Mouse (Mus musculus): ENCODE measurements at regions not wholly inside any gene's neighbourhood (a gene's known extent, or its start where the extent isn't known, plus 50 kb on each side); places are given as distances from the start of the nearest gene placed in this dataset.

GRCm38 (mm10) chr2:30693206-30694035 lies 98.6 kb downstream of the Cstad start:
- Histone ChIP-seq H3K4me1 (ENCODE audit: control insufficient read depth, insufficient read depth, low read length) (peaks cover 49% of the 10 kb centered on the region), H3K9me3 (replicated peaks; ENCODE audit: control insufficient read depth, low read length) (no peaks in the 10 kb centered on the region), H3K27ac (ENCODE audit: low read length) (peak overlapping the region; percentile 99), H3K27me3 (ENCODE audit: control insufficient read depth, insufficient read depth, low read length) (no peaks in the 10 kb centered on the region), H3K4me2 (ENCODE audit: low read depth, low read length) (peak overlapping the region; percentile 84), H3K9ac (ENCODE audit: low read length) (peak overlapping the region; percentile 85), H3K4me3 (replicated peaks; ENCODE audit: low read length) (peak overlapping the region; percentile 48), H3K36me3 (ENCODE audit: control insufficient read depth, insufficient read depth, low read length) (no peaks in the 10 kb centered on the region)
- ATAC-seq (ENCODE audit: insufficient read depth, low FRiP score), result peak; percentile 85
- WGBS, result under 1% methylated on average over 41 of the region's 41 CpGs

GRCm38 (mm10) chr2:30692561-30693205 lies 97.8 kb downstream of the Cstad start:
- no peaks in the 10 kb centered on the region for H3K36me3 ChIP-seq (ENCODE audit: control insufficient read depth, insufficient read depth, low read length)
- peak; percentile 85 for ATAC-seq (ENCODE audit: insufficient read depth, low FRiP score)
- H3K4me2 ChIP-seq (ENCODE audit: low read depth, low read length), result peak overlapping the region; percentile 84
- peak overlapping the region; percentile 46 for H3K9ac ChIP-seq (ENCODE audit: low read length)
- H3K27me3 ChIP-seq (ENCODE audit: control insufficient read depth, insufficient read depth, low read length), result no peaks in the 10 kb centered on the region
- 4% methylated on average over 13 of the region's 13 CpGs for WGBS
- no peaks in the 10 kb centered on the region for H3K9me3 ChIP-seq (replicated peaks; ENCODE audit: control insufficient read depth, low read length)
- peak overlapping the region; percentile 6; the same call in 1 of the 2 replicates for H3K4me3 ChIP-seq (replicated peaks; ENCODE audit: low read length)
- peaks cover 49% of the 10 kb centered on the region for H3K4me1 ChIP-seq (ENCODE audit: control insufficient read depth, insufficient read depth, low read length)
- H3K27ac ChIP-seq (ENCODE audit: low read length), result peak overlapping the region; percentile 99

GRCm38 (mm10) chr2:30691857-30692560 lies 97.2 kb downstream of the Cstad start:
- Histone ChIP-seq H3K27me3 (ENCODE audit: control insufficient read depth, insufficient read depth, low read length) (no peaks in the 10 kb centered on the region), H3K36me3 (ENCODE audit: control insufficient read depth, insufficient read depth, low read length) (no peaks in the 10 kb centered on the region), H3K4me2 (ENCODE audit: low read depth, low read length) (peak overlapping the region; percentile 84; the same call in 1 of the 2 replicates), H3K9ac (ENCODE audit: low read length) (peak overlapping the region; percentile 46), H3K4me3 (replicated peaks; ENCODE audit: low read length) (no peak overlapping the region), H3K27ac (ENCODE audit: low read length) (peak overlapping the region; percentile 99), H3K9me3 (replicated peaks; ENCODE audit: control insufficient read depth, low read length) (no peaks in the 10 kb centered on the region), H3K4me1 (ENCODE audit: control insufficient read depth, insufficient read depth, low read length) (peaks cover 56% of the 10 kb centered on the region)
- ATAC-seq (ENCODE audit: insufficient read depth, low FRiP score), result peak; percentile 3; the same call in 1 of the 2 replicates
- WGBS, result 18% methylated on average over 11 of the region's 11 CpGs

- 85% methylated on average over 17 of the region's 17 CpGs for WGBS
- Histone ChIP-seq H3K27ac (ENCODE audit: low read length) (peak overlapping the region; percentile 99), H3K4me1 (ENCODE audit: control insufficient read depth, insufficient read depth, low read length) (peaks cover 61% of the 10 kb centered on the region)
These were observed 96.4 kb downstream of the Cstad start for GRCm38 (mm10) chr2:30690925-30691856.

GRCm38 (mm10) chr2:30690307-30690706 lies 95.5 kb downstream of the Cstad start:
- WGBS, result 69% methylated on average over 11 of the region's 11 CpGs
- Histone ChIP-seq H3K27ac (ENCODE audit: low read length) (peak overlapping the region; percentile 84), H3K4me1 (ENCODE audit: control insufficient read depth, insufficient read depth, low read length) (peaks cover 61% of the 10 kb centered on the region), H3K36me3 (ENCODE audit: control insufficient read depth, insufficient read depth, low read length) (no peaks in the 10 kb centered on the region), H3K4me2 (ENCODE audit: low read depth, low read length) (no peak overlapping the region), H3K27me3 (ENCODE audit: control insufficient read depth, insufficient read depth, low read length) (no peaks in the 10 kb centered on the region), H3K9me3 (replicated peaks; ENCODE audit: control insufficient read depth, low read length) (no peaks in the 10 kb centered on the region), H3K9ac (ENCODE audit: low read length) (peak overlapping the region; percentile 48), H3K4me3 (replicated peaks; ENCODE audit: low read length) (no peak overlapping the region)
- no peak for ATAC-seq (ENCODE audit: insufficient read depth, low FRiP score)

More at GRCm38 (mm10) chr2:30690925-30691856, 96.4 kb downstream of the Cstad start:
- Histone ChIP-seq H3K9me3 (replicated peaks; ENCODE audit: control insufficient read depth, low read length) (no peaks in the 10 kb centered on the region), H3K27me3 (ENCODE audit: control insufficient read depth, insufficient read depth, low read length) (no peaks in the 10 kb centered on the region), H3K4me3 (replicated peaks; ENCODE audit: low read length) (no peak overlapping the region), H3K9ac (ENCODE audit: low read length) (no peak overlapping the region), H3K4me2 (ENCODE audit: low read depth, low read length) (no peak overlapping the region), H3K36me3 (ENCODE audit: control insufficient read depth, insufficient read depth, low read length) (no peaks in the 10 kb centered on the region)
- no peak for ATAC-seq (ENCODE audit: insufficient read depth, low FRiP score)

GRCm38 (mm10) chr2:30688402-30688801 lies 93.6 kb downstream of the Cstad start:
- Histone ChIP-seq H3K27me3 (ENCODE audit: control insufficient read depth, insufficient read depth, low read length) (no peaks in the 10 kb centered on the region), H3K27ac (ENCODE audit: low read length) (no peak overlapping the region), H3K36me3 (ENCODE audit: control insufficient read depth, insufficient read depth, low read length) (no peaks in the 10 kb centered on the region), H3K9ac (ENCODE audit: low read length) (no peak overlapping the region), H3K9me3 (replicated peaks; ENCODE audit: control insufficient read depth, low read length) (no peaks in the 10 kb centered on the region), H3K4me2 (ENCODE audit: low read depth, low read length) (no peak overlapping the region), H3K4me1 (ENCODE audit: control insufficient read depth, insufficient read depth, low read length) (peaks cover 54% of the 10 kb centered on the region), H3K4me3 (replicated peaks; ENCODE audit: low read length) (no peak overlapping the region)
- 79% methylated on average over 4 of the region's 4 CpGs for WGBS
- no peak for ATAC-seq (ENCODE audit: insufficient read depth, low FRiP score)

GRCm38 (mm10) chr2:30687121-30687551 lies 92.3 kb downstream of the Cstad start:
- Histone ChIP-seq H3K9ac (ENCODE audit: low read length) (peak overlapping the region; percentile 64), H3K36me3 (ENCODE audit: control insufficient read depth, insufficient read depth, low read length) (no peaks in the 10 kb centered on the region), H3K4me2 (ENCODE audit: low read depth, low read length) (peak overlapping the region; percentile 14; the same call in 1 of the 2 replicates), H3K9me3 (replicated peaks; ENCODE audit: control insufficient read depth, low read length) (no peaks in the 10 kb centered on the region), H3K4me3 (replicated peaks; ENCODE audit: low read length) (peak overlapping the region; percentile 5; the same call in 1 of the 2 replicates), H3K4me1 (ENCODE audit: control insufficient read depth, insufficient read depth, low read length) (peaks cover 45% of the 10 kb centered on the region), H3K27me3 (ENCODE audit: control insufficient read depth, insufficient read depth, low read length) (no peaks in the 10 kb centered on the region), H3K27ac (ENCODE audit: low read length) (peak overlapping the region; percentile 91)
- WGBS, result 10% methylated on average over 23 of the region's 23 CpGs
- ATAC-seq (ENCODE audit: insufficient read depth, low FRiP score), result peak; percentile 24; the same call in 1 of the 2 replicates

GRCm38 (mm10) chr2:30686359-30686758 lies 91.5 kb downstream of the Cstad start:
- no peak overlapping the region for H3K4me3 ChIP-seq (replicated peaks; ENCODE audit: low read length)
- WGBS, result 83% methylated on average over 6 of the region's 6 CpGs
- ATAC-seq (ENCODE audit: insufficient read depth, low FRiP score), result no peak

More at GRCm38 (mm10) chr2:30686359-30686758, 91.5 kb downstream of the Cstad start:
- no peaks in the 10 kb centered on the region for H3K9me3 ChIP-seq (replicated peaks; ENCODE audit: control insufficient read depth, low read length)
- peak overlapping the region; percentile 91 for H3K27ac ChIP-seq (ENCODE audit: low read length)
- peaks cover 38% of the 10 kb centered on the region for H3K4me1 ChIP-seq (ENCODE audit: control insufficient read depth, insufficient read depth, low read length)
- no peaks in the 10 kb centered on the region for H3K27me3 ChIP-seq (ENCODE audit: control insufficient read depth, insufficient read depth, low read length)
- no peak overlapping the region for H3K4me2 ChIP-seq (ENCODE audit: low read depth, low read length)
- H3K36me3 ChIP-seq (ENCODE audit: control insufficient read depth, insufficient read depth, low read length), result no peaks in the 10 kb centered on the region
- H3K9ac ChIP-seq (ENCODE audit: low read length), result no peak overlapping the region

Measured in stomach, embryonic 16.5 days (tissue).